8 mouse cellular contexts compared by ENCODE assay signal in genomic region chr3:81036554-81037311, GRCm38 (mm10). TPM values are rescaled to one million over a fixed set of nuclear protein-coding genes. Genes with fewer than 3 reads are reported as not detected.
DNase-seq lines count a peak whose midpoint lies in the region; TF ChIP-seq lines count a peak whose summit lies in the region.

No protein-coding gene starts in this region.

- peaks cover 2 to 4% of the 10 kb centered on the region in 2 experiments; a peak in 2 of 4 replicates for H3K4me1 ChIP-seq in ES-E14 (ENCODE audit: control insufficient read depth in 2 of 2, insufficient read depth in 2 of 2, low read length in 2 of 2, poor library complexity in 1 of 2)
- no peaks in the 10 kb centered on the region for H3K4me1 ChIP-seq in cerebellum, adult 2 months (ENCODE audit: control insufficient read depth, insufficient read depth, low read length)
- H3K4me1 ChIP-seq in hindbrain, embryonic 10.5 days (replicated peaks): peaks cover 27% of the 10 kb centered on the region

- TF ChIP-seq POLR2A in cerebellum, adult 2 months (IDR thresholded peaks at IDR 0.05; ENCODE audit: borderline replicate concordance, insufficient read depth, low read length): no peak

- H3K27me3 ChIP-seq in cerebellum, adult 2 months (ENCODE audit: control insufficient read depth, insufficient read depth, low read length): no peaks in the 10 kb centered on the region
- peaks cover 9% of the 10 kb centered on the region; the same call in 1 of the 2 replicates for H3K27me3 ChIP-seq in hindbrain, embryonic 10.5 days (ENCODE audit: insufficient read depth, poor library complexity, severe bottlenecking)

- WGBS in cerebellum, adult 2 months: under 1% methylated on average over 68 of the region's 68 CpGs
- WGBS in hindbrain, embryonic 10.5 days: under 1% methylated on average over 68 of the region's 68 CpGs

- no peak for TF ChIP-seq CTCF in cerebellum, adult 2 months (IDR thresholded peaks at IDR 0.05; ENCODE audit: borderline replicate concordance, insufficient read depth, low read depth, low read length)

- H3K9me3 ChIP-seq in ES-E14 (ENCODE audit: control insufficient read depth, insufficient read depth, low read depth, low read length): no peaks in the 10 kb centered on the region
- no peaks in the 10 kb centered on the region for H3K9me3 ChIP-seq in hindbrain, embryonic 10.5 days

- H3K27ac ChIP-seq in ES-E14 (ENCODE audit: insufficient read depth, low read depth, low read length, poor library complexity, severe bottlenecking): peak overlapping the region; percentile 10
- no peak overlapping the region for H3K27ac ChIP-seq in cerebellum, adult 2 months (ENCODE audit: insufficient read depth, low read length)
- peak overlapping the region; percentile 95 for H3K27ac ChIP-seq in hindbrain, embryonic 10.5 days

- in situ Hi-C loops in ES-E14 (cut with MboI; ENCODE audit: low sequenced_read_pairs in 2 of 2, unreplicated experiment in 2 of 2): no loop called here

- H3K36me3 ChIP-seq in ES-E14 (ENCODE audit: control insufficient read depth, insufficient read depth, low read length, poor library complexity, severe bottlenecking): no peaks in the 10 kb centered on the region
- no peaks in the 10 kb centered on the region for H3K36me3 ChIP-seq in hindbrain, embryonic 10.5 days

- H3K4me3 ChIP-seq in ES-E14 (ENCODE audit: insufficient read depth in 1 of 2, low read depth in 1 of 2, low read length in 2 of 2, poor library complexity in 1 of 2, severe bottlenecking in 1 of 2): peak overlapping the region; percentile 74 to 80
- H3K4me3 ChIP-seq in cerebellum, adult 2 months (replicated peaks; ENCODE audit: insufficient read depth, low read depth, low read length): peak overlapping the region; percentile 72
- H3K4me3 ChIP-seq in hindbrain, embryonic 10.5 days: peak overlapping the region; percentile 80

- peak; percentile 41 for DNase-seq in ES-E14 (ENCODE audit: low read depth, low spot score)
- peak; percentile 58 to 69 for DNase-seq in cerebellum, adult 2 months
- peak; percentile 27 to 61 for DNase-seq in frontal cortex, postnatal 10 days (ENCODE audit: low spot score in 2 of 2)
- peak; percentile 83 for DNase-seq in hindbrain, embryonic 10.5 days (ENCODE audit: low spot score)
- DNase-seq in layer of hippocampus, postnatal 25 days (ENCODE audit: extremely low spot score in 1 of 2, low spot score in 1 of 2): peak; percentile 33 to 60
- peak; percentile 38 for DNase-seq in lung, postnatal 14 days
- DNase-seq in retina, postnatal 1 day: peak; percentile 80
- peak; percentile 54 to 64 for DNase-seq in urinary bladder, postnatal 36 days (ENCODE audit: low spot score in 2 of 2)

- peak overlapping the region; percentile 77 for H3K9ac ChIP-seq in ES-E14 (ENCODE audit: insufficient read depth, low read depth, low read length, poor library complexity, severe bottlenecking)

TF ChIP-seq in ES-E14, 5 proteins besides CTCF, POLR2A, EP300 and RAD21:
- TF ChIP-seq MAFK (IDR thresholded peaks at IDR 0.05; ENCODE audit: insufficient read depth, low read depth, low read length): no peak
- no peak for TF ChIP-seq HCFC1 (IDR thresholded peaks at IDR 0.05; ENCODE audit: borderline replicate concordance, insufficient read depth, low read length)
- no peak for TF ChIP-seq CHD2 (IDR thresholded peaks at IDR 0.05; ENCODE audit: low read depth, low read length)
- no peak for TF ChIP-seq ZNF384 (IDR thresholded peaks at IDR 0.05; ENCODE audit: low read depth, low read length)
- no peak for TF ChIP-seq ZC3H11A (IDR thresholded peaks at IDR 0.05; ENCODE audit: borderline replicate concordance, low read depth, low read length)

RNA-seq across cellular contexts. Expression of gene Pdgfc, which starts 0.5 kb away (rescaled TPM):
- total RNA-seq in ES-E14 (2012; rRNA removed): 16.9 and 18.5 TPM in 2 replicates
- polyA plus RNA-seq in cerebellum, adult 2 months (2012; rRNA removed): 2.9 and 3.0 TPM in 2 replicates
- 12.8 and 14.1 TPM in 2 replicates for polyA plus RNA-seq in hindbrain, embryonic 10.5 days (2016; fragmentation: Nextera tagmentation; extraction: Ambion mirVana)
- 1 to 10 TPM; 5.4 to 5.6 TPM for total RNA-seq in layer of hippocampus, postnatal 25 days (2021)
